Mouse (Mus musculus) stomach, embryonic 15.5 days (tissue): ENCODE data around the gene Zfp597. TPM values are rescaled to one million over a fixed set of nuclear protein-coding genes. Genes with fewer than 3 reads are reported as not detected.
"Not testable (repeated sequence)": the region's sequence is repeated elsewhere in the genome, so short reads cannot be mapped to it uniquely, and the experiment has no call there.

Experiments
- ATAC-seq: fragments of 200-750 bp; cut with Nextera tagmentation; 2 replicates; pipeline ENCODE4 v1.8.0; 2017; ENCODE audit warnings: low read depth, moderate number of reproducible peaks, moderate TSS enrichment; ENCODE audit not compliant: insufficient read depth, low FRiP score
- H3K27ac ChIP-seq: fragments of 300-500 bp; sonication (generic); 2 replicates; pipeline ENCODE4 v1.5.1; 2015; ENCODE audit warnings: mild to moderate bottlenecking, inconsistent platforms
- H3K27me3 ChIP-seq: fragments of 300-500 bp; sonication (generic); replicated peaks from 2 replicates; pipeline ENCODE4 v1.6.1; 2015; ENCODE audit warnings: inconsistent platforms
- H3K36me3 ChIP-seq: fragments of 300-500 bp; sonication (generic); 2 replicates; pipeline ENCODE4 v1.6.1; 2015; ENCODE audit warnings: inconsistent platforms
- H3K4me1 ChIP-seq: fragments of 300-500 bp; sonication (generic); 2 replicates; pipeline ENCODE4 v1.6.1; 2015; ENCODE audit warnings: inconsistent platforms
- H3K4me2 ChIP-seq: fragments of 300-500 bp; sonication (generic); 2 replicates; pipeline ENCODE4 v1.6.1; 2015; ENCODE audit warnings: mild to moderate bottlenecking, inconsistent platforms
- H3K4me3 ChIP-seq: fragments of 300-500 bp; sonication (generic); replicated peaks from 2 replicates; pipeline ENCODE4 v1.5.1; 2015; ENCODE audit warnings: inconsistent platforms
- H3K9ac ChIP-seq: fragments of 300-500 bp; sonication (generic); 2 replicates; pipeline ENCODE4 v1.6.1; 2015; ENCODE audit warnings: inconsistent platforms
- H3K9me3 ChIP-seq: fragments of 300-500 bp; sonication (generic); 2 replicates; pipeline ENCODE4 v1.6.1; 2016; ENCODE audit warnings: inconsistent platforms
- WGBS: fragments of 180-500 bp; shearing (Covaris S2); methylation state at CpG from one replicate; pipeline ENCODE4 v1.1.7; 2015; 5-methylcytosine and 5-hydroxymethylcytosine counted together
- microRNA-seq: library from miRNA; unstranded; fragments of <30 nt; microRNA quantifications from one replicate; pipeline ENCODE4, GENCODE M21; 2016
- polyA plus RNA-seq: library from polyadenylated mRNA; unstranded; fragments of >200 nt; fragmentation: Nextera tagmentation; extraction: Ambion mirVana; gene quantifications from 2 replicates; pipeline ENCODE4 v1.2.1, GENCODE M21; 2015

Zfp597 gene
- polyA plus RNA-seq, 1 experiment from 2014 or later, result 6.2 TPM

- no peaks in the 10 kb centered on the region for H3K36me3 ChIP-seq
- H3K4me1 ChIP-seq, result no peaks in the 10 kb centered on the region
- no peak overlapping the region for H3K9ac ChIP-seq
- no peak overlapping the region for H3K27ac ChIP-seq
- no peak overlapping the region for H3K4me2 ChIP-seq
- H3K4me3 ChIP-seq, result no peak overlapping the region
- no peak for ATAC-seq
- 44% methylated on average over 3 of the region's 3 CpGs for WGBS
- no peaks in the 10 kb centered on the region for H3K27me3 ChIP-seq
- no peaks in the 10 kb centered on the region for H3K9me3 ChIP-seq
These were observed 56.3 kb downstream of the Zfp597 start for GRCm38 (mm10) chr16:3828021-3828420.

GRCm38 (mm10) chr16:3820202-3820601 lies 64.2 kb downstream of the Zfp597 start:
- H3K27ac ChIP-seq, result no peak overlapping the region
- H3K36me3 ChIP-seq, result no peaks in the 10 kb centered on the region
- H3K4me1 ChIP-seq, result no peaks in the 10 kb centered on the region
- H3K27me3 ChIP-seq, result no peaks in the 10 kb centered on the region
- WGBS, result 84% methylated on average over 2 of the region's 2 CpGs
- H3K4me2 ChIP-seq, result no peak overlapping the region
- no peak for ATAC-seq
- H3K4me3 ChIP-seq, result no peak overlapping the region
- H3K9me3 ChIP-seq, result no peaks in the 10 kb centered on the region
- H3K9ac ChIP-seq, result no peak overlapping the region

- 81% methylated on average over 6 of the region's 6 CpGs for WGBS
- H3K36me3 ChIP-seq, result not testable (repeated sequence)
These were observed 69.7 kb downstream of the Zfp597 start for GRCm38 (mm10) chr16:3814667-3815066.

More at GRCm38 (mm10) chr16:3814667-3815066, 69.7 kb downstream of the Zfp597 start:
- H3K9me3 ChIP-seq, H3K4me3 ChIP-seq, ATAC-seq, H3K4me2 ChIP-seq, H3K4me1 ChIP-seq, H3K9ac ChIP-seq, H3K27ac ChIP-seq, H3K27me3 ChIP-seq: not testable (repeated sequence)

Small RNAs within 50 kb of the gene (microRNA-seq; reads per million reads assigned to microRNA genes)
- not detected for gene Gm23493

Other genes with a start within 250 kb of the Zfp597 start
- 0.06 and 0.22 TPM in 2 replicates for gene Mefv, start 166.5 kb downstream of the Zfp597 start, polyA plus RNA-seq
- 45.3 and 46.8 TPM in 2 replicates for gene Zfp263, start 140.5 kb downstream of the Zfp597 start, polyA plus RNA-seq
- not detected in 2 replicates for gene Olfr15, start 53.7 kb downstream of the Zfp597 start, polyA plus RNA-seq
- gene Zfp174, start 37.3 kb downstream of the Zfp597 start, polyA plus RNA-seq, result 1.0 and 1.5 TPM in 2 replicates
- gene Naa60, start 12.2 kb downstream of the Zfp597 start, polyA plus RNA-seq, result 40.3 and 41.0 TPM in 2 replicates
- 1.3 and 1.5 TPM in 2 replicates for gene Gm20695, start 87 bp upstream of the Zfp597 start, polyA plus RNA-seq
- gene 1700037C18Rik, start 24.1 kb upstream of the Zfp597 start, polyA plus RNA-seq, result 5.1 and 6.9 TPM in 2 replicates
- 21.1 and 21.8 TPM in 2 replicates for gene Cluap1, start 24.2 kb upstream of the Zfp597 start, polyA plus RNA-seq
- 0.91 and 0.98 TPM in 2 replicates for gene Nlrc3, start 92.1 kb upstream of the Zfp597 start, polyA plus RNA-seq
- 10.8 and 15.1 TPM in 2 replicates for gene Slx4, start 119.2 kb upstream of the Zfp597 start, polyA plus RNA-seq
- gene Dnase1, start 152.4 kb upstream of the Zfp597 start, polyA plus RNA-seq, result 3.9 and 4.6 TPM in 2 replicates
- 87.7 and 91.9 TPM in 2 replicates for gene Trap1, start 193.3 kb upstream of the Zfp597 start, polyA plus RNA-seq